Mouse (Mus musculus) adrenal gland, adult 10 weeks (tissue): Measurements from ENCODE around the gene Tmem95. TPM values are rescaled to one million over a fixed set of nuclear protein-coding genes. Genes with fewer than 3 reads are reported as not detected.

Source experiments
- polyA plus RNA-seq: library from polyadenylated mRNA; stranded (reverse); fragments of 350-450 nt; fragmentation: Illumina TruSeq; extraction: RNeasy Lipid Tissue Mini Kit (QIAGEN cat#74804); gene quantifications from one replicate; pipeline ENCODE4 v1.2.3, GENCODE M21; 2014; ENCODE audit warnings: low read depth, low replicate concordance

Gene Tmem95
- polyA plus RNA-seq: not detected

GRCm38 (mm10) chr11:69877878-69878277, at the start of gene Tmem95:
Gene Tmem95, minus strand, starts transcription at chr11:69878018.

GRCm38 (mm10) chr11:69921114-69922011, 43.5 kb upstream of the Tmem95 start, which contains the start of gene Eif5a:
Gene Eif5a, minus strand, starts transcription at chr11:69921958.

GRCm38 (mm10) chr11:69913554-69914371, 35.9 kb upstream of the Tmem95 start, which contains the start of gene Gps2:
Gene Gps2, plus strand, starts transcription at chr11:69913888.

GRCm38 (mm10) chr11:69900471-69901405, 22.9 kb upstream of the Tmem95 start, which contains the start of the genes 2810408A11Rik and Neurl4:
Gene 2810408A11Rik, minus strand, starts transcription at chr11:69900987.
Gene Neurl4, plus strand, starts transcription at chr11:69901072.

GRCm38 (mm10) chr11:69895291-69895690, 17.5 kb upstream of the Tmem95 start, which contains the start of gene Acap1:
Gene Acap1, minus strand, starts transcription at chr11:69895539.

GRCm38 (mm10) chr11:69880853-69881603, 3.2 kb upstream of the Tmem95 start, which contains the start of gene Kctd11:
Gene Kctd11, minus strand, starts transcription at chr11:69881406.

GRCm38 (mm10) chr11:69858113-69858998, 19.5 kb downstream of the Tmem95 start, which contains the start of gene Tnk1:
Gene Tnk1, minus strand, starts transcription at chr11:69858730.

GRCm38 (mm10) chr11:69846198-69846680, 31.6 kb downstream of the Tmem95 start, which contains the start of gene Plscr3:
Gene Plscr3, plus strand, starts transcription at chr11:69846376.

GRCm38 (mm10) chr11:69837952-69838713, 39.7 kb downstream of the Tmem95 start, which contains the start of gene Tmem256:
Gene Tmem256, plus strand, starts transcription at chr11:69838514.

GRCm38 (mm10) chr11:69837604-69837951, 40.2 kb downstream of the Tmem95 start, which contains the start of gene Nlgn2:
Gene Nlgn2, minus strand, starts transcription at chr11:69837784.

Other genes starting within 250 kb of the Tmem95 start
- gene Fxr2, start 245.0 kb downstream of the Tmem95 start, polyA plus RNA-seq: 14.5 TPM
- not detected for gene Sox15, start 222.7 kb downstream of the Tmem95 start, polyA plus RNA-seq
- gene Mpdu1, start 215.4 kb downstream of the Tmem95 start, polyA plus RNA-seq: 23.0 TPM
- gene Cd68, start 211.9 kb downstream of the Tmem95 start, polyA plus RNA-seq: 4.0 TPM
- 617 TPM for gene Eif4a1, start 205.6 kb downstream of the Tmem95 start, polyA plus RNA-seq
- 56.8 TPM for gene Senp3, start 195.9 kb downstream of the Tmem95 start, polyA plus RNA-seq
- gene Tnfsf13, start 192.2 kb downstream of the Tmem95 start, polyA plus RNA-seq: 8.3 TPM
- 2.2 TPM for gene Tnfsf12, start 182.2 kb downstream of the Tmem95 start, polyA plus RNA-seq
- gene Tnfsfm13, start 181.9 kb downstream of the Tmem95 start, polyA plus RNA-seq: 1.6 TPM
- 37.7 TPM for gene Polr2a, start 119.4 kb downstream of the Tmem95 start, polyA plus RNA-seq
- gene Slc35g3, start 116.0 kb downstream of the Tmem95 start, polyA plus RNA-seq: not detected
- gene Zbtb4, start 112.1 kb downstream of the Tmem95 start, polyA plus RNA-seq: 35.4 TPM
- gene Chrnb1, start 82.1 kb downstream of the Tmem95 start, polyA plus RNA-seq: 1.3 TPM
- 5.0 TPM for gene Fgf11, start 76.2 kb downstream of the Tmem95 start, polyA plus RNA-seq
- gene Tmem102, start 72.4 kb downstream of the Tmem95 start, polyA plus RNA-seq: not detected
- not detected for gene Gm39566, start 62.7 kb downstream of the Tmem95 start, polyA plus RNA-seq
- gene Spem2, start 59.6 kb downstream of the Tmem95 start, polyA plus RNA-seq: not detected
- gene Spem1, start 55.8 kb downstream of the Tmem95 start, polyA plus RNA-seq: not detected
- 1.5 TPM for gene Nlgn2, start 40.2 kb downstream of the Tmem95 start, polyA plus RNA-seq
- 24.3 TPM for gene Tmem256, start 39.5 kb downstream of the Tmem95 start, polyA plus RNA-seq
- gene Plscr3, start 31.6 kb downstream of the Tmem95 start, polyA plus RNA-seq: 1.6 TPM
- gene Tnk1, start 19.3 kb downstream of the Tmem95 start, polyA plus RNA-seq: not detected
- 2.4 TPM for gene Kctd11, start 3.4 kb upstream of the Tmem95 start, polyA plus RNA-seq
- not detected for gene Acap1, start 17.5 kb upstream of the Tmem95 start, polyA plus RNA-seq
- not detected for gene 2810408A11Rik, start 23.0 kb upstream of the Tmem95 start, polyA plus RNA-seq
- 3.1 TPM for gene Neurl4, start 23.1 kb upstream of the Tmem95 start, polyA plus RNA-seq
- 22.9 TPM for gene Gps2, start 35.9 kb upstream of the Tmem95 start, polyA plus RNA-seq
- gene Eif5a, start 43.9 kb upstream of the Tmem95 start, polyA plus RNA-seq: 242 TPM
- gene Ybx2, start 57.8 kb upstream of the Tmem95 start, polyA plus RNA-seq: 1.4 TPM
- 2.4 TPM for gene Slc2a4, start 70.2 kb upstream of the Tmem95 start, polyA plus RNA-seq
- not detected for gene Cldn7, start 86.8 kb upstream of the Tmem95 start, polyA plus RNA-seq
- 46.8 TPM for gene Ctdnep1, start 103.1 kb upstream of the Tmem95 start, polyA plus RNA-seq
- gene Elp5, start 104.5 kb upstream of the Tmem95 start, polyA plus RNA-seq: 17.4 TPM
- gene Gabarap, start 113.1 kb upstream of the Tmem95 start, polyA plus RNA-seq: 525 TPM
- gene Phf23, start 117.8 kb upstream of the Tmem95 start, polyA plus RNA-seq: 20.2 TPM
- gene Dvl2, start 122.6 kb upstream of the Tmem95 start, polyA plus RNA-seq: 0.76 TPM
- gene Acadvl, start 137.4 kb upstream of the Tmem95 start, polyA plus RNA-seq: 27.3 TPM
- gene Dlg4, start 138.9 kb upstream of the Tmem95 start, polyA plus RNA-seq: 1.6 TPM
- not detected for gene Asgr1, start 176.1 kb upstream of the Tmem95 start, polyA plus RNA-seq
- not detected for gene Asgr2, start 214.6 kb upstream of the Tmem95 start, polyA plus RNA-seq